Mouse (Mus musculus): ENCODE measurements around the gene Spp2.

DNA sequence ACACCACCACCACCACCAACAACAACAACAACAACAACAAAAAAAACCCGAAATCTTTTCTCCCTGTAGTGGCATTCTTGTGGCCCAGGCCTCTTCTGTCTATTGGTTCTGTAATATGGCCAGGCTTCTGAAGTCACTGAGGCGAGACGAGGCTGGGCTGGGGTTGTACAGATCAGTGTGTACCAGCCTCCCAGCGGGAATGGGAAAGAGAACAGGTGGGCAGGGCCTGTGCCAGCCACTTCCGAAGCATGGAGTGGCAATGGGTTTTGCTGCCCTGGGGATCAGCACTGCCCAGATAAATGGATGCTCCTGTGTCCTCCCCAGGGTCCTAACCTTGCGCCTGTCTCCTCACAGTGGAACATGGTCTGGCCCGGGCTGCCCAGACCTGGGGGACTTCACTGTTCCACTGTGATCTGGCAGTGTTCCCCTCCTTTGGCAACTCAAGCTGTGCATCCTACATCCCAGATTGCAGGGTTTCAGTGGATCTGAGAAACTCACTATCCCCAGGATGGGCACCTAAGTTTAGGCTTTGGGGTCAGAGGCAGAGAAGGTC lies 48.6 kb upstream of the Spp2 start:
- TF ChIP-seq GATA1 (IDR thresholded peaks at IDR 0.05; ENCODE audit: low read length), result no peak
- TF ChIP-seq TAL1 (IDR thresholded peaks at IDR 0.05; ENCODE audit: low read length), result no peak
